Mouse (Mus musculus): Measurements from ENCODE around the gene Exoc2. TPM values are rescaled to one million over a fixed set of nuclear protein-coding genes. Genes with fewer than 3 reads are reported as not detected.

Gene Exoc2
- polyA plus RNA-seq, 1 experiment = 10.2 TPM

GRCm38 (mm10) chr13:30902286-30902685 lies 71.6 kb downstream of the Exoc2 start:
- DNase-seq = no peak
- TF ChIP-seq CTCF (conservative IDR thresholded peaks at IDR 0.05; ENCODE audit: insufficient read depth, insufficient read length, low read depth, low read length) (no peak), POLR2A (IDR thresholded peaks at IDR 0.05; ENCODE audit: low read depth, low read length) (no peak)
- H3K4me3 ChIP-seq (ENCODE audit: insufficient read depth, low read depth, low read length) = no peak overlapping the region

GRCm38 (mm10) chr13:30901387-30902041 lies 72.4 kb downstream of the Exoc2 start:
- H3K27ac ChIP-seq (ENCODE audit: insufficient read depth, low read depth, low read length) = no peak overlapping the region
- H3K27me3 ChIP-seq (replicated peaks; ENCODE audit: control insufficient read depth, insufficient read depth, low read length) = no peaks in the 10 kb centered on the region
- no peaks in the 10 kb centered on the region for H3K36me3 ChIP-seq (ENCODE audit: control insufficient read depth, insufficient read depth, low read length)
- no peak for TF ChIP-seq POLR2A (IDR thresholded peaks at IDR 0.05; ENCODE audit: low read depth, low read length)
- no peak for TF ChIP-seq CTCF (conservative IDR thresholded peaks at IDR 0.05; ENCODE audit: insufficient read depth, insufficient read length, low read depth, low read length)
- 96% methylated on average over 7 of the region's 7 CpGs for WGBS
- no peak for DNase-seq
- no peaks in the 10 kb centered on the region for H3K4me1 ChIP-seq (ENCODE audit: control insufficient read depth, insufficient read depth, low read length)
- H3K4me3 ChIP-seq (ENCODE audit: insufficient read depth, low read depth, low read length) = no peak overlapping the region

More at GRCm38 (mm10) chr13:30902286-30902685, 71.6 kb downstream of the Exoc2 start:
- Histone ChIP-seq H3K4me1 (ENCODE audit: control insufficient read depth, insufficient read depth, low read length) (no peaks in the 10 kb centered on the region), H3K36me3 (ENCODE audit: control insufficient read depth, insufficient read depth, low read length) (peaks cover 1% of the 10 kb centered on the region; the same call in 1 of the 2 replicates), H3K27ac (ENCODE audit: insufficient read depth, low read depth, low read length) (no peak overlapping the region), H3K27me3 (replicated peaks; ENCODE audit: control insufficient read depth, insufficient read depth, low read length) (no peaks in the 10 kb centered on the region)
- WGBS = 89% methylated on average over 2 of the region's 2 CpGs

GRCm38 (mm10) chr13:30894015-30894634 lies 79.8 kb downstream of the Exoc2 start:
- Histone ChIP-seq H3K27ac (ENCODE audit: insufficient read depth, low read depth, low read length) (no peak overlapping the region), H3K27me3 (replicated peaks; ENCODE audit: control insufficient read depth, insufficient read depth, low read length) (no peaks in the 10 kb centered on the region), H3K4me1 (ENCODE audit: control insufficient read depth, insufficient read depth, low read length) (no peaks in the 10 kb centered on the region), H3K4me3 (ENCODE audit: insufficient read depth, low read depth, low read length) (no peak overlapping the region), H3K36me3 (ENCODE audit: control insufficient read depth, insufficient read depth, low read length) (no peaks in the 10 kb centered on the region)
- 72% methylated on average over 6 of the region's 6 CpGs for WGBS
- DNase-seq = peak; percentile 51
- no peak for TF ChIP-seq POLR2A (IDR thresholded peaks at IDR 0.05; ENCODE audit: low read depth, low read length)
- TF ChIP-seq CTCF (conservative IDR thresholded peaks at IDR 0.05; ENCODE audit: insufficient read depth, insufficient read length, low read depth, low read length) = no peak

- DNase-seq = no peak
- no peak overlapping the region for H3K4me3 ChIP-seq (ENCODE audit: insufficient read depth, low read depth, low read length)
- H3K27ac ChIP-seq (ENCODE audit: insufficient read depth, low read depth, low read length) = no peak overlapping the region
- H3K36me3 ChIP-seq (ENCODE audit: control insufficient read depth, insufficient read depth, low read length) = no peaks in the 10 kb centered on the region
- WGBS = 45% methylated on average over 4 of the region's 4 CpGs
- TF ChIP-seq POLR2A (IDR thresholded peaks at IDR 0.05; ENCODE audit: low read depth, low read length) = no peak
- TF ChIP-seq CTCF (conservative IDR thresholded peaks at IDR 0.05; ENCODE audit: insufficient read depth, insufficient read length, low read depth, low read length) = no peak
- H3K4me1 ChIP-seq (ENCODE audit: control insufficient read depth, insufficient read depth, low read length) = no peaks in the 10 kb centered on the region
- H3K27me3 ChIP-seq (replicated peaks; ENCODE audit: control insufficient read depth, insufficient read depth, low read length) = no peaks in the 10 kb centered on the region
These were observed 81.6 kb downstream of the Exoc2 start for GRCm38 (mm10) chr13:30892315-30892714.

- no peak for DNase-seq
These were observed 82.7 kb downstream of the Exoc2 start for GRCm38 (mm10) chr13:30891223-30891622.

GRCm38 (mm10) chr13:30888480-30888879 lies 85.4 kb downstream of the Exoc2 start:
- WGBS = 15% methylated on average over 3 of the region's 3 CpGs
- Histone ChIP-seq H3K36me3 (ENCODE audit: control insufficient read depth, insufficient read depth, low read length) (0 out of 2 replicates have a peak, but pooled peaks cover 2% of the 10 kb centered on the region), H3K4me3 (ENCODE audit: insufficient read depth, low read depth, low read length) (no peak overlapping the region), H3K4me1 (ENCODE audit: control insufficient read depth, insufficient read depth, low read length) (no peaks in the 10 kb centered on the region), H3K27me3 (replicated peaks; ENCODE audit: control insufficient read depth, insufficient read depth, low read length) (no peaks in the 10 kb centered on the region), H3K27ac (ENCODE audit: insufficient read depth, low read depth, low read length) (no peak overlapping the region)
- TF ChIP-seq POLR2A (IDR thresholded peaks at IDR 0.05; ENCODE audit: low read depth, low read length) (no peak), CTCF (conservative IDR thresholded peaks at IDR 0.05; ENCODE audit: insufficient read depth, insufficient read length, low read depth, low read length) (peak; percentile 91)
- DNase-seq = peak; percentile 66

More at GRCm38 (mm10) chr13:30891223-30891622, 82.7 kb downstream of the Exoc2 start:
- H3K27me3 ChIP-seq (replicated peaks; ENCODE audit: control insufficient read depth, insufficient read depth, low read length) = no peaks in the 10 kb centered on the region
- H3K4me1 ChIP-seq (ENCODE audit: control insufficient read depth, insufficient read depth, low read length) = no peaks in the 10 kb centered on the region
- no peaks in the 10 kb centered on the region for H3K36me3 ChIP-seq (ENCODE audit: control insufficient read depth, insufficient read depth, low read length)
- H3K27ac ChIP-seq (ENCODE audit: insufficient read depth, low read depth, low read length) = no peak overlapping the region
- no peak overlapping the region for H3K4me3 ChIP-seq (ENCODE audit: insufficient read depth, low read depth, low read length)
- 83% methylated on average over 5 of the region's 5 CpGs for WGBS
- TF ChIP-seq CTCF (conservative IDR thresholded peaks at IDR 0.05; ENCODE audit: insufficient read depth, insufficient read length, low read depth, low read length) = no peak
- TF ChIP-seq POLR2A (IDR thresholded peaks at IDR 0.05; ENCODE audit: low read depth, low read length) = no peak

- TF ChIP-seq CTCF (conservative IDR thresholded peaks at IDR 0.05; ENCODE audit: insufficient read depth, insufficient read length, low read depth, low read length) (no peak), POLR2A (IDR thresholded peaks at IDR 0.05; ENCODE audit: low read depth, low read length) (no peak)
- H3K27me3 ChIP-seq (replicated peaks; ENCODE audit: control insufficient read depth, insufficient read depth, low read length) = no peaks in the 10 kb centered on the region
- DNase-seq = no peak
- no peak overlapping the region for H3K27ac ChIP-seq (ENCODE audit: insufficient read depth, low read depth, low read length)
- no peak overlapping the region for H3K4me3 ChIP-seq (ENCODE audit: insufficient read depth, low read depth, low read length)
- H3K36me3 ChIP-seq (ENCODE audit: control insufficient read depth, insufficient read depth, low read length) = 0 out of 2 replicates have a peak, but pooled peaks cover 2% of the 10 kb centered on the region
- 84% methylated on average over 5 of the region's 5 CpGs for WGBS
- H3K4me1 ChIP-seq (ENCODE audit: control insufficient read depth, insufficient read depth, low read length) = no peaks in the 10 kb centered on the region
These were observed 93.6 kb downstream of the Exoc2 start for GRCm38 (mm10) chr13:30880310-30880709.

All from kidney, adult 2 months (tissue).